Mouse (Mus musculus): ENCODE results near the gene Ctnnal1. TPM values are rescaled to one million over a fixed set of nuclear protein-coding genes. Genes with fewer than 3 reads are reported as not detected.

The Ctnnal1 gene
- polyA plus RNA-seq, 1 experiment from 2014 or later = 19.3 TPM

DNA sequence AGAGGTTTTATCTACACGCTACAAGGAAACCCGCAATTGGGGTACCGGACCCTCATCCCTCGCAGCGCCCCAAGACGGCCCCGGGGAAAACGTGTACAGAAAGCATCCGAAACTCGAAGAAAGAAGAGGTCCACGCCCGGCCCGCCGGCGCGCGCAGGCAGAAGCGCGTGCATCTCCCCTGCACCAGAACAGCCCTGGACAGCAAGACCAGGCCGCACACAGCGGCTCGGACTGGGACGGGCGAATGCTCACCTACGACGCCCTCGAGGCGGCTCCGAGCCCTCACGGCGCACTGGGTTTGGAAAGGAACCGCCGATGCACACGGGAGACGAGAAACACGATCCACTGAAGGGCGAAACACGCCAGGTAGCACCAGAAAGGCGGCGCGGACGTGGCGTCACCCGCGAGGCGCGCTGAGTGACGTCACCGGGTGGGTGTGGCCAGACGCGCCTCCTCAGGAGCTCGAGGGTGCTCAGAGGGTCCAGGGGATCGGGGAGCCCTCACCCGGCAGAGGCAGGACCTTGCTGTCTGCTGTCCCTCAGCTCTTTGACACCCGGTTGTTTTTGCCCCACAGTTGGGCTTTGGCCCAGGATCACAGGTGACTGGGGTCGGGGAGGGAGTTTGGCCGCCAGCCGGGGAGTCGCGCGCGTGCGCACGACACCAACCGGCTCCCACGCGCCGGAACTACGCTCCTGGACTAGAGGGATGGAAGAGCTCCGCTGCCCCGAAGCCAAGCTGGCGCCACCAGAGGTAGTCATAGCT lies 62.9 kb downstream of the Ctnnal1 start, which contains the start of the genes Elp1 and Fam206a:
Gene Elp1 (minus strand): TSS at position 425 of the 762 bp plus-strand sequence.
Gene Fam206a (plus strand): TSS at position 439 of the 762 bp plus-strand sequence.
- ATAC-seq = peak; percentile 98
- H3K36me3 ChIP-seq (ENCODE audit: control insufficient read depth, insufficient read depth, low read length) = peaks cover 5% of the 10 kb centered on the region
- WGBS = under 1% methylated on average over 72 of the region's 72 CpGs
- peak within 1 kb of the TSS; percentile 96 for H3K4me3 ChIP-seq (ENCODE audit: low read length)
- peak within 1 kb of the TSS; percentile 84 for H3K4me2 ChIP-seq (ENCODE audit: low read depth, low read length)
- H3K4me1 ChIP-seq (ENCODE audit: control insufficient read depth, insufficient read depth, low read length) = peaks cover 16% of the 10 kb centered on the region
- peak within 1 kb of the TSS; percentile 30 for H3K27ac ChIP-seq (ENCODE audit: low read length)
- no peaks in the 10 kb centered on the region for H3K9me3 ChIP-seq (ENCODE audit: control insufficient read depth, low read length)
- H3K27me3 ChIP-seq (replicated peaks; ENCODE audit: control insufficient read depth, insufficient read depth, low read length) = no peaks in the 10 kb centered on the region
- H3K9ac ChIP-seq (ENCODE audit: low read depth, low read length) = peak within 1 kb of the TSS; percentile 90

DNA sequence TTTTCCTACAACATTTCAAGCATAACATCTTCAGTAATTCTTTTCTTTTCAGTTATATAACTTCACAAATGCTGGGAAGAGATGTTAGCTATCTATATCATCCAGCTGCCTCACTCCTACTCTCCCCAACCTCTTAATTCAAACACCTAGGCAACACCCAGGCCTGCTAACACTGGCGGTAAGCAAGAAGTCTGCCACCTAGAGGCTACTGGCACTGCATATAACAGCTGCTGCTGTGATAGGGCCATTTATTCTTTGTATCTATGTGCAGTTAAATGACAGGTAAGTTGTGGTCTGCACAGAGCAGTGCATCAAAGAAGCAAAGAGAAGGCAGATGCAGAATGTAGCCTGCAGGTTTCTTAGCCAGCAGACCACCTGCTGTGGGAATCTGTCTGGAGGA lies 73.6 kb downstream of the Ctnnal1 start:
- peaks cover 24% of the 10 kb centered on the region for H3K36me3 ChIP-seq (ENCODE audit: control insufficient read depth, insufficient read depth, low read length)
- no peak overlapping the region for H3K9ac ChIP-seq (ENCODE audit: low read depth, low read length)
- H3K27me3 ChIP-seq (replicated peaks; ENCODE audit: control insufficient read depth, insufficient read depth, low read length) = no peaks in the 10 kb centered on the region
- ATAC-seq = no peak
- no peak overlapping the region for H3K4me3 ChIP-seq (ENCODE audit: low read length)
- H3K27ac ChIP-seq (ENCODE audit: low read length) = no peak overlapping the region
- H3K4me2 ChIP-seq (ENCODE audit: low read depth, low read length) = no peak overlapping the region
- H3K9me3 ChIP-seq (ENCODE audit: control insufficient read depth, low read length) = no peaks in the 10 kb centered on the region
- WGBS = 36% methylated on average over 1 of the region's 1 CpGs
- no peaks in the 10 kb centered on the region for H3K4me1 ChIP-seq (ENCODE audit: control insufficient read depth, insufficient read depth, low read length)

DNA sequence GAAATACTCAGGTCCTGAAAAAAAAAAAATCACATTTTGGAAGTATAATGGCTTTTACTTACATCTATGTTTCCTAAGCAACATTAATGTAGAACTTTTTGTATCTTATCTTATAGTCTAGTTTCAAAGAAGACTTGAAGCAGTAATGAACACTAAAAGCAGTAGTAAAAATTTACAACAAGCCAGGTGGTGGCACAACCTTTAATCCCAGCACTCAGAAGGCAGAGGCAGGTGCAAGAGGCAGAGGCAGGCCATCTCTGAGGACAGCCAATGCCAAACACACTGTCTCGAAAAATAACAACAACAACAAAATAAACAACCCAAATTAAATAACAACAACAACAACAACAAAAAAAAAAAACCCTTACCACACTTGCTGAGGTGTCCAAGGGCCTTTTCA lies 93.9 kb downstream of the Ctnnal1 start:
- no peaks in the 10 kb centered on the region for H3K9me3 ChIP-seq (ENCODE audit: control insufficient read depth, low read length)
- H3K36me3 ChIP-seq (ENCODE audit: control insufficient read depth, insufficient read depth, low read length) = peaks cover 17% of the 10 kb centered on the region
- no peak overlapping the region for H3K27ac ChIP-seq (ENCODE audit: low read length)
- no peak overlapping the region for H3K4me2 ChIP-seq (ENCODE audit: low read depth, low read length)
- H3K4me1 ChIP-seq (ENCODE audit: control insufficient read depth, insufficient read depth, low read length) = no peaks in the 10 kb centered on the region
- WGBS = 74% methylated on average over 1 of the region's 1 CpGs
- no peak overlapping the region for H3K4me3 ChIP-seq (ENCODE audit: low read length)
- peak; percentile 59 for ATAC-seq
- no peak overlapping the region for H3K9ac ChIP-seq (ENCODE audit: low read depth, low read length)
- H3K27me3 ChIP-seq (replicated peaks; ENCODE audit: control insufficient read depth, insufficient read depth, low read length) = no peaks in the 10 kb centered on the region

DNA sequence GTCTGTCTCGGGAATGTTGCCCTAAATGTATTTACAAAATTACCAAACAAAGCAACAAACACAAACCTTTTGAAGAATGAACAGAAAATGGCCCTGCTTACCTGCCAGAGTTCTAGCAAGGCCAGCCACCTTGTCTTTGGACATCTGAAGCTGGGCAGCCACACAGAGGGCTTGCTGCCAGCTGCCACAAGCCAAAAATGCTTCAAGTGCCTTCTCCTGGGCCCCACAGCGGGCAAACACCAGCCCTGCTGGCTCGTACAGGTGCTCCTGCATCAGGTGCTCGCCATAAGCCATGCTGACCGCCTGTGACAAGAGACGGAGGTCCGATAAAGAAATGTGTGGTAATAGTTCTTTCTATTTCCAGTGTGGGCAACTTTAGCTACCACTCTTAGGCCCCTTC lies 96.1 kb downstream of the Ctnnal1 start:
- H3K9ac ChIP-seq (ENCODE audit: low read depth, low read length) = no peak overlapping the region
- peaks cover 17% of the 10 kb centered on the region for H3K36me3 ChIP-seq (ENCODE audit: control insufficient read depth, insufficient read depth, low read length)
- no peak for ATAC-seq
- WGBS = 91% methylated on average over 7 of the region's 7 CpGs
- H3K27ac ChIP-seq (ENCODE audit: low read length) = no peak overlapping the region
- H3K9me3 ChIP-seq (ENCODE audit: control insufficient read depth, low read length) = no peaks in the 10 kb centered on the region
- no peak overlapping the region for H3K4me2 ChIP-seq (ENCODE audit: low read depth, low read length)
- H3K4me3 ChIP-seq (ENCODE audit: low read length) = no peak overlapping the region
- no peaks in the 10 kb centered on the region for H3K27me3 ChIP-seq (replicated peaks; ENCODE audit: control insufficient read depth, insufficient read depth, low read length)
- H3K4me1 ChIP-seq (ENCODE audit: control insufficient read depth, insufficient read depth, low read length) = no peaks in the 10 kb centered on the region

DNA sequence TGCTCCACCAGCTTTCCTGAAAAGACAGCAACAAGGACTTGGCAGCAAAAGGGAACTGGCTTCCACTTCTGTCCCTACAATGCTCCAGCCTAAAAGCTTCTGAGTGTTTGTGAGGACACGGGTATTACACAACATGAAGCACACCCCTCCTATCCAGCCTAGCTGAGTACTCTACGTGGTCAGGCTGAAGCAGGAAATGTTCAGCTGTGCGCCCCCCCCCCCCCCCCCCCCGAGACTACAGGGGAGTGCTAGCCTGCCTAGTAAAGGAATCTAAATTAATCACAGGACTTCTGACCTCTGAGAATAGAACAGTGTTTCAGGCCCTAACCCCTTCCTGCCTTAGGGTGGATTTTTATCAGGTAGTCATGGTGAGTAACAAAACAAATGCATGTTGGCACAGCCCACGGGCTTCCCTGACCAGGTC lies 97.1 kb downstream of the Ctnnal1 start:
- Histone ChIP-seq H3K36me3 (ENCODE audit: control insufficient read depth, insufficient read depth, low read length) (peaks cover 14% of the 10 kb centered on the region), H3K4me1 (ENCODE audit: control insufficient read depth, insufficient read depth, low read length) (no peaks in the 10 kb centered on the region), H3K9ac (ENCODE audit: low read depth, low read length) (no peak overlapping the region), H3K9me3 (ENCODE audit: control insufficient read depth, low read length) (no peaks in the 10 kb centered on the region), H3K27ac (ENCODE audit: low read length) (no peak overlapping the region), H3K4me3 (ENCODE audit: low read length) (no peak overlapping the region), H3K27me3 (replicated peaks; ENCODE audit: control insufficient read depth, insufficient read depth, low read length) (no peaks in the 10 kb centered on the region), H3K4me2 (ENCODE audit: low read depth, low read length) (no peak overlapping the region)
- ATAC-seq = peak; percentile 73
- WGBS = 61% methylated on average over 5 of the region's 5 CpGs

MicroRNAs encoded within 50 kb of the gene (microRNA counts, 519-probe panel; counts per million panel counts)
- microRNA mmu-miR-32 = 3,064 counts per million, percentile 78 among the panel's probes with 10 or more counts

Small RNAs within 50 kb of the gene (microRNA-seq; reads per million reads assigned to microRNA genes)
- 317 reads per million, percentile 62 among the genes with 10 or more reads in this experiment for gene Mir32

Other genes with a start within 250 kb of the Ctnnal1 start
- gene Gm26657, start 125.1 kb downstream of the Ctnnal1 start, polyA plus RNA-seq (2015; fragmentation: Nextera tagmentation; extraction: Ambion mirVana) = not detected in 2 replicates
- gene Actl7b, start 123.7 kb downstream of the Ctnnal1 start, polyA plus RNA-seq (2015; fragmentation: Nextera tagmentation; extraction: Ambion mirVana) = not detected in 2 replicates
- not detected in 2 replicates for gene Actl7a, start 121.8 kb downstream of the Ctnnal1 start, polyA plus RNA-seq (2015; fragmentation: Nextera tagmentation; extraction: Ambion mirVana)
- gene Elp1, start 62.9 kb downstream of the Ctnnal1 start, polyA plus RNA-seq (2015; fragmentation: Nextera tagmentation; extraction: Ambion mirVana) = 24.4 and 25.5 TPM in 2 replicates
- gene Fam206a, start 62.8 kb downstream of the Ctnnal1 start, polyA plus RNA-seq (2015; fragmentation: Nextera tagmentation; extraction: Ambion mirVana) = 11.0 and 11.2 TPM in 2 replicates
- 6.3 and 6.7 TPM in 2 replicates for gene Tmem245, start 82.2 kb upstream of the Ctnnal1 start, polyA plus RNA-seq (2015; fragmentation: Nextera tagmentation; extraction: Ambion mirVana)
- 0.39 and 0.43 TPM in 2 replicates for gene Frrs1l, start 125.2 kb upstream of the Ctnnal1 start, polyA plus RNA-seq (2015; fragmentation: Nextera tagmentation; extraction: Ambion mirVana)

All from intestine, embryonic 16.5 days (tissue).